Mouse (Mus musculus) neutrophil, adult 59 days (primary cell): Measurements from ENCODE around the gene Mypop. TPM values are rescaled to one million over a fixed set of nuclear protein-coding genes. Genes with fewer than 3 reads are reported as not detected.

ENCODE experiments used
- total RNA-seq, 2 experiments: library from RNA; stranded (reverse); gene quantifications; 1 replicate in 1 of 2; 2 replicates in 1 of 2; pipeline ENCODE4 v1.2.4; 2023

The Mypop gene
- under 1 TPM in 1 of 2 experiments, not detected in 1; 0.33 TPM for total RNA-seq

DNA sequence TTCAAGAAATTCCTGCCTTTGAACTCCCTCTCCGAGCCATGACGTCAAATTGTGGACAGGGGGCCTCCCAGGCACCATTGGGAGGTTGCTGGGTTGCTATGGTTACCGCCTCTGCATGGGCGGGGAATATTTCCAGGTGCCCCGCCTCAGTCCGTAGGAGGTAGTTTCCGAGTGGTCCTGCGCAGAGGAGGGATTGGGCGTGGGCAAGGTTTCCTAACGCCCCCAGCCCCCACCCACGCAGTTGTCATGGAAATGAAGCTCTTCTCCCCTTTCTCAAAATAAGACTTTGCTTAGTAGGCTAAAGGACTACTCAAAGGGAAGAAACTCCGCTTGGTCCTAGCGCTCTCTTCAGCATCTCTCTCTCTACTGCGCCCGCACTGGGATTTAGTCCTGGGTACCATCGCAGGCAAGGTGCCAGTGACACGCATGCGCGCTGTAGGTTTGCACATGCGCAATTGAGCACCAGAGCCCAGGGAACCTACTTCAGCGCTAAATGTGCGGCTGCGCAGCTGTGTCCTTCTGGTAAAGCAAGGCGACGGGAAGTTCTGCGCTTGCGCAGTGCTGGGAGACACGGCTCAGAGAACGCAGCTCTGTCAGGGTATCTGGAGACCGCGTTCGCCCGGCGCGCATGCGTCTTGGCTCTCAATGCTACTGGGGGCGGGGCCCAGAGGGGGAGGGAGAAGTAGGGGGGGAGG lies at the start of gene Mypop:
Mypop (plus strand) TSS at position 645 of the 695 bp plus-strand sequence.

DNA sequence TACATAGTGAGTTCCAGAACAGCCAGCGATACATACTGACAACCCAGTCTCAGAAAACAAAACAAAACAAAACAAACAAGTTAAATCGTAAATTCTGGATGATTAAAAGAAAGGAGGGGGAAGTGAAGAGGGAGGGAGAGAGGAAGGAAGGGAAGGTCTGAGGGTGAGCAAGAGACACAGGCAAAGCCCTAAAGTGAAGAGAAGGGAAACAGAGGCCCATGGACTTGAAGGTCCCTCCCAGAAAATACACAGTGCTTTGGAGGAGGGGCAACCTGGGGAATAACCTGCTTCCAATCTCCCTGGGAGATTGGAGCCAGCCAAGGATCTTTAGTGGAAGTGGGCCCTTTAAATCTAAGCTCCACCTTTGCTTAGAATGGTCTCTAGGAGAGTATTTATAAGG lies 3.9 kb upstream of the Mypop start, which contains the start of gene Nanos2:
Nanos2 (plus strand) TSS at position 301 of the 400 bp plus-strand sequence.

DNA sequence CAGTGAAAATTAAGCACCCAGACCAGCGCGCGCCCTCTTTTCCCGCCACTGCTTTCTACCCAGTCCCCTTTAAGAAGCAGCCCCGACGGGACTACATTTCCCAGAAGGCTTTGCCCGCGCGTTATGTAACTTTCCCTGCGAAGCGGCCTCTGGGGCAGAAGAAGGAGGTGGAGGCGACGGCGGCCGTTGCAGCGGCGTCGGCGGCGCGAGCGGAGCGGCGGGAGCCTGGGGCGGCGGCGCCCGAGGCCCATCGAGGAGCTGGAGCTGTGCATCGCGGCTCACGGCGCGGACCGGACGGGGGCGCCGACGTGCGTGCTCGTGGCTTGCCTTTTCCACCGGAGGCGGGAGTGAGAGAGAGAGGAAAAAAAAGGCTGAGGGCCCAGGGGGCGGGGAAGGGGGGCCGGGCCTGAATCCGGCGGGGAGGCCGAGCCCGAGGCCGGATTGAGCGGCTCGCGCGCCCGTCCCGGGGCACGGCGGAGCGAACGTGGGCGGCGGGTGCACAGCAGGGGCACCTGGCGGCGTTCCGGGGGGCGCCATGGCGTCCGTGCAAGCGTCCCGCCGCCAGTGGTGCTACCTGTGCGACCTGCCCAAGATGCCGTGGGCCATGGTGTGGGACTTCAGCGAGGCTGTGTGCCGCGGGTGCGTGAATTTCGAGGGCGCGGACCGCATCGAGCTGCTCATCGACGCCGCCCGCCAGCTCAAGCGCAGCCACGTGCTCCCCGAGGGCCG lies 13.0 kb downstream of the Mypop start, which contains the start of gene Irf2bp1:
Irf2bp1 (plus strand) TSS at position 143 of the 729 bp plus-strand sequence.

DNA sequence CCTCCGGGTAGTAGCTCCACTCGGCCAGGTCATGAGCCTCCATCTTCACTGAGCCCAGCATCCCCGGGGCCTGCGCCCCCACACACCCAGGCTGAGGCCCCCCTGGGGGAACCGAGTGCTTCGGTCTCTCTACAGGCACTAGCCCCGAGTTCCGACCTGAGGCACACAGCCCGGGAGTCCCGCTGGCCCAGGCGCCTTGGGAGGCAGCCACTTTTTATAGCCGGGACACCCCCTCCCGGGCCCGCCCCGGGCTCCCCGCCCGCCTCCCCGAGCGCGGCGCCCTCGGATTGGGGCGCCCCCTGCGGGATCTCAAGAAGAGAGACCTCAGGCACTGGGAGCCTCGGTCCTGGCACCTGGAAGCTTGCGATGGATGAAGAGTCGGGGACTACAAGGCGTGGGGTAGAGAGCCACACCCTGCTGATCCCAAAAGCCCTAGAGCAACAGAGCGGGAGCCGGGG lies 32.3 kb downstream of the Mypop start, which contains the start of gene Foxa3:
Foxa3 (minus strand) TSS at position 182 of the 458 bp plus-strand sequence.

GRCm38 (mm10) chr7:19024096-19024506 lies 33.1 kb downstream of the Mypop start, which contains the start of gene Sympk:
TSS of gene Sympk (plus strand) at chr7:19024377.

Other genes with a start within 250 kb of the Mypop start
- not detected for gene Psg19, start 192.7 kb upstream of the Mypop start, total RNA-seq
- gene Psg17, start 169.6 kb upstream of the Mypop start, total RNA-seq, result not detected
- gene Mill2, start 151.3 kb upstream of the Mypop start, total RNA-seq, result not detected
- gene Pglyrp1, start 119.9 kb upstream of the Mypop start, total RNA-seq, result 1,000 to 10,000 TPM; 1,995 to 2,284 TPM
- 10 to 100 TPM; 11.5 to 13.9 TPM for gene Ccdc61, start 80.8 kb upstream of the Mypop start, total RNA-seq
- under 1 TPM in 1 of 2 experiments, not detected in 1; 0.04 TPM for gene Nova2, start 65.4 kb upstream of the Mypop start, total RNA-seq
- gene Nanos2, start 3.8 kb upstream of the Mypop start, total RNA-seq, result not detected
- 10 to 100 TPM; 15.0 to 15.1 TPM for gene Irf2bp1, start 12.8 kb downstream of the Mypop start, total RNA-seq
- not detected for gene Foxa3, start 32.3 kb downstream of the Mypop start, total RNA-seq
- gene Sympk, start 33.1 kb downstream of the Mypop start, total RNA-seq, result 10 to 100 TPM; 53.1 to 63.9 TPM
- gene Rsph6a, start 63.4 kb downstream of the Mypop start, total RNA-seq, result not detected
- 10 to 100 TPM; 15.0 to 21.7 TPM for gene Dmwd, start 85.0 kb downstream of the Mypop start, total RNA-seq
- 10 to 100 TPM in 1 of 2 experiments, 1 to 10 TPM in 1; 9.9 to 10.7 TPM for gene Dmpk, start 92.6 kb downstream of the Mypop start, total RNA-seq
- under 1 TPM; 0.11 to 0.33 TPM for gene Six5, start 103.3 kb downstream of the Mypop start, total RNA-seq
- not detected for gene Gm4969, start 127.1 kb downstream of the Mypop start, total RNA-seq
- gene Fbxo46, start 128.6 kb downstream of the Mypop start, total RNA-seq, result 10 to 100 TPM; 14.9 to 15.0 TPM
- gene Qpctl, start 158.0 kb downstream of the Mypop start, total RNA-seq, result 10 to 100 TPM; 10.0 to 10.4 TPM
- 10 to 100 TPM; 39.5 to 43.0 TPM for gene Snrpd2, start 158.5 kb downstream of the Mypop start, total RNA-seq
- not detected for gene Gipr, start 174.9 kb downstream of the Mypop start, total RNA-seq
- gene Eml2, start 185.2 kb downstream of the Mypop start, total RNA-seq, result 10 to 100 TPM; 60.2 to 79.8 TPM
- gene Gpr4, start 221.3 kb downstream of the Mypop start, total RNA-seq, result under 1 TPM in 1 of 2 experiments, not detected in 1; 0.13 TPM
- 10 to 100 TPM; 22.3 to 24.6 TPM for gene Opa3, start 237.1 kb downstream of the Mypop start, total RNA-seq